Mouse (Mus musculus) ES-Bruce4 (cell line): ENCODE measurements around the gene Glb1l. TPM values are rescaled to one million over a fixed set of nuclear protein-coding genes. Genes with fewer than 3 reads are reported as not detected.

Source experiments
- H3K27ac ChIP-seq: 2 replicates; pipeline ENCODE4 v1.5.1; 2012; ENCODE audit warnings: low read length, inconsistent platforms; ENCODE audit not compliant: insufficient read depth
- H3K27me3 ChIP-seq: 2 replicates; pipeline ENCODE4 v1.6.1; 2012; ENCODE audit warnings: mild to moderate bottlenecking, low read length, inconsistent platforms; ENCODE audit not compliant: control insufficient read depth, poor library complexity, insufficient read depth, severe bottlenecking
- H3K36me3 ChIP-seq: 2 replicates; pipeline ENCODE4 v1.6.1; 2012; ENCODE audit warnings: inconsistent platforms, mild to moderate bottlenecking, low read length, moderate library complexity; ENCODE audit not compliant: control insufficient read depth, poor library complexity, insufficient read depth, severe bottlenecking
- H3K4me1 ChIP-seq: one replicate; pipeline ENCODE4 v1.8.1; 2011; ENCODE audit warnings: low read length; ENCODE audit not compliant: control insufficient read depth, insufficient read depth
- H3K4me3 ChIP-seq: 2 replicates; pipeline ENCODE4 v1.5.1; 2011; ENCODE audit warnings: low read depth, mild to moderate bottlenecking, low read length
- H3K9ac ChIP-seq: 2 replicates; pipeline ENCODE4 v1.6.1; 2012; ENCODE audit warnings: low read depth, mild to moderate bottlenecking, inconsistent platforms; ENCODE audit not compliant: poor library complexity, severe bottlenecking
- H3K9me3 ChIP-seq: replicated peaks from 2 replicates; pipeline ENCODE4 v1.6.1; 2012; ENCODE audit warnings: mild to moderate bottlenecking, low read length, inconsistent platforms; ENCODE audit not compliant: control insufficient read depth, poor library complexity, insufficient read depth, severe bottlenecking
- CTCF ChIP-seq: IDR thresholded peaks from one replicate; pipeline ENCODE4 v1.8.1; 2011; ENCODE audit warnings: low read depth, low read length
- EP300 ChIP-seq: IDR thresholded peaks from 2 replicates; pipeline ENCODE4 v1.6.1; 2011; ENCODE audit warnings: low read depth, low read length; ENCODE audit not compliant: insufficient read depth
- POLR2A ChIP-seq: IDR thresholded peaks from one replicate; pipeline ENCODE4 v1.8.1; 2011; ENCODE audit warnings: low read length; ENCODE audit not compliant: insufficient read depth
- polyA plus RNA-seq: library from polyadenylated mRNA; stranded (reverse); fragments of >200 nt; gene quantifications from 2 replicates; pipeline ENCODE4 v1.2.4, GENCODE M21; 2011; ENCODE audit warnings: low read depth; ENCODE audit not compliant: missing spikeins, insufficient read depth, insufficient read length

Glb1l gene
- polyA plus RNA-seq, 1 experiment = 5.1 TPM

DNA sequence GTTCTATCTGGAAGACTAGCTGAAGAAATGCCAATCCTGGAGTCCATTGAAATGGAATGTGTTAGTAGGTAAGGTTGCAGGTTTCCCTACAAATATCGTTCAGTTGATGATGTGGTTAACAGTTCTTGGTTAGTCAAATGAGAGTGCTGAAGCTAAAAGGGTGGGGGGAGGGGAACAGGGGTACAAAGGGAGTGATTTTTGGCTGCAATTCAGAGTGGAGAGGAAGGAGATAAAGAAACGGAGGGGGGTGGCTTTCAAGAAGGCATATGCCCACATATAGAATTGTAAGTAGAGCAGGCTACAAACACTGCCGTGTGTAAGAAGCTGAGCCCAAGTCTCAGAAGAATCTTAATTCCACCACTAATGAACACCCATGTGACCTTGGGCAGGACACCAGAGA, 14.9 kb upstream of the Glb1l start:
- TF ChIP-seq POLR2A (no peak), CTCF (no peak), EP300 (no peak)

GRCm38 (mm10) chr1:75223532-75223931, 12.9 kb upstream of the Glb1l start:
- no peaks in the 10 kb centered on the region for H3K9me3 ChIP-seq
- H3K27ac ChIP-seq = no peak overlapping the region
- no peaks in the 10 kb centered on the region for H3K27me3 ChIP-seq
- no peak overlapping the region for H3K4me3 ChIP-seq
- H3K9ac ChIP-seq = no peak overlapping the region
- TF ChIP-seq EP300 = no peak
- no peak for TF ChIP-seq POLR2A
- TF ChIP-seq CTCF = no peak
- H3K4me1 ChIP-seq = peaks cover 13% of the 10 kb centered on the region
- no peaks in the 10 kb centered on the region for H3K36me3 ChIP-seq

More for the DNA sequence above, 14.9 kb upstream of the Glb1l start:
- no peak overlapping the region for H3K4me3 ChIP-seq
- no peaks in the 10 kb centered on the region for H3K27me3 ChIP-seq
- H3K9ac ChIP-seq = no peak overlapping the region
- no peak overlapping the region for H3K27ac ChIP-seq
- peaks cover 13% of the 10 kb centered on the region for H3K4me1 ChIP-seq
- H3K36me3 ChIP-seq = no peaks in the 10 kb centered on the region
- H3K9me3 ChIP-seq = no peaks in the 10 kb centered on the region

- H3K9ac ChIP-seq = no peak overlapping the region
- H3K4me1 ChIP-seq = peaks cover 13% of the 10 kb centered on the region
- H3K27me3 ChIP-seq = no peaks in the 10 kb centered on the region
- TF ChIP-seq POLR2A = no peak
- no peak overlapping the region for H3K27ac ChIP-seq
- H3K4me3 ChIP-seq = no peak overlapping the region
- H3K36me3 ChIP-seq = no peaks in the 10 kb centered on the region
- no peaks in the 10 kb centered on the region for H3K9me3 ChIP-seq
Measured at GRCm38 (mm10) chr1:75222926-75223325, 12.3 kb upstream of the Glb1l start.

GRCm38 (mm10) chr1:75221538-75221937, 10.9 kb upstream of the Glb1l start:
- no peaks in the 10 kb centered on the region for H3K27me3 ChIP-seq
- peak overlapping the region; percentile 78 for H3K27ac ChIP-seq
- H3K9ac ChIP-seq = no peak overlapping the region
- H3K4me1 ChIP-seq = peaks cover 9% of the 10 kb centered on the region
- H3K9me3 ChIP-seq = no peaks in the 10 kb centered on the region
- H3K36me3 ChIP-seq = peaks cover 6% of the 10 kb centered on the region
- no peak for TF ChIP-seq EP300
- TF ChIP-seq CTCF = no peak
- no peak for TF ChIP-seq POLR2A
- no peak overlapping the region for H3K4me3 ChIP-seq

- H3K36me3 ChIP-seq = peaks cover 26% of the 10 kb centered on the region
- H3K4me3 ChIP-seq = peak within 1 kb of the TSS; percentile 90
- no peak within 1 kb of the TSS for H3K27ac ChIP-seq
- peak within 1 kb of the TSS; percentile 70 for H3K9ac ChIP-seq
- H3K9me3 ChIP-seq = no peaks in the 10 kb centered on the region
- H3K27me3 ChIP-seq = no peaks in the 10 kb centered on the region
- peaks cover 9% of the 10 kb centered on the region for H3K4me1 ChIP-seq
- TF ChIP-seq POLR2A = no peak
- no peak for TF ChIP-seq CTCF
Measured at GRCm38 (mm10) chr1:75219531-75219930, 8.9 kb upstream of the Glb1l start, which contains the start of gene Tuba4a. Gene Tuba4a (minus strand): TSS chr1:75219865.

DNA sequence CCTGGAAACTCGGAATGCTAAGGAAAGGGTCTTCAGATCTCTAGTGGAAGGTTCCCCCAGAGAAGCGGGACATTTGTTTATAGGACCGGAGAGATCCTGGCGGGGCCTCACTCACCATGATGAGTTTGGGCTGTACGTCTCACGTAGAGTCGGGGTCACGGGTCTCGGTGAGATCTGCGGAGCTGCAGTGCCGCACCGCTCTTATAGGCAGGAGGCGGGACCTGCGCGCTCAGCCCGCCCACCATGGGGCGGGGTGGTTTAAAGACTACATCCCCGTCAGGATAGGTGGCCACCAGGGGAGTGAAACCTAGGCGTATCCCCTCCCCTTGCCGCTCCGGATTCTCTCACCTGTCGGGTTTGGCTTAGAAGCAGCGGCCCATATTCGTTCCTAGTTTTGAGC, 8.5 kb upstream of the Glb1l start:
- Histone ChIP-seq H3K4me1 (peaks cover 8% of the 10 kb centered on the region), H3K27me3 (no peaks in the 10 kb centered on the region), H3K4me3 (peak overlapping the region; percentile 90), H3K36me3 (peaks cover 30% of the 10 kb centered on the region), H3K27ac (no peak overlapping the region), H3K9me3 (no peaks in the 10 kb centered on the region), H3K9ac (peak overlapping the region; percentile 70)
- peak; percentile 97 for TF ChIP-seq POLR2A
- 0 out of 2 replicates have a peak, but pooled peaks have one; percentile 27 for TF ChIP-seq EP300
- no peak for TF ChIP-seq CTCF
